Comparison of ENCODE assay signal across 25 mouse cellular contexts in the genomic region with DNA sequence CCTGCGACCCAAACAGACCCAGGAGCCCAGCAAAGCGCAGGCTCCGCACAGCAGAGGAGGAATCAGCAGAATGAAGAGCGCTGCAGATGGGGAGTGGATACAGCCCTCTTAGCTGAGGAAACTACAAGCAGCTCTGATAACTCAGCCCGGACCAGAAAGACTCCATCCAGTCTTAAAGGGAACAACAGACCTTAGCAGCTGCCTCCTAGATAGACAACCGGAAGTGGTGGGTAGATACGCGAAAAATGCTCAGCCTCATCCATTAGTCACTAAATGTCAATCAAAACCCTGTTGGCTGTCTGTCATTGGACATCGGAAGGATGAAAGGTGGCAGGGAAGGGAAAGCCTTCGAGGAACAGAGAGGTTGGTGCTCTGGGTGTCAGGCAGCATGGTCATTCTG. TPM values are rescaled to one million over a fixed set of nuclear protein-coding genes. Genes with fewer than 3 reads are reported as not detected.
"Had no signal": no experiment of that assay in that cellular context is flagged by ENCODE, and none has a peak within 500 bp of the region (broad histone marks: within the 10 kb centered on the region; RNA-seq: fewer than 3 reads in every experiment).

No protein-coding gene starts in this region.

- H3K9me3 ChIP-seq: heart, embryonic 10.5 days; heart, embryonic 12.5 days; hindbrain, embryonic 10.5 days; hindbrain, embryonic 12.5 days; kidney, embryonic 15.5 days; limb, embryonic 13.5 days; limb, embryonic 15.5 days had no signal

- H3K4me3 ChIP-seq: gastrocnemius, adult 2 months; heart, embryonic 10.5 days; heart, embryonic 12.5 days; hindbrain, embryonic 10.5 days; hindbrain, embryonic 12.5 days; kidney, embryonic 15.5 days; limb, embryonic 13.5 days; limb, embryonic 15.5 days had no signal

- H3K4me1 ChIP-seq: heart, embryonic 10.5 days; heart, embryonic 12.5 days; hindbrain, embryonic 10.5 days; hindbrain, embryonic 12.5 days; kidney, embryonic 15.5 days; limb, embryonic 13.5 days; limb, embryonic 15.5 days had no signal

- H3K36me3 ChIP-seq: heart, embryonic 10.5 days; heart, embryonic 12.5 days; hindbrain, embryonic 10.5 days; hindbrain, embryonic 12.5 days; kidney, embryonic 15.5 days; limb, embryonic 13.5 days; limb, embryonic 15.5 days had no signal

- H3K9ac ChIP-seq: heart, embryonic 12.5 days; hindbrain, embryonic 12.5 days; hindbrain, embryonic 14.5 days; kidney, embryonic 15.5 days; limb, embryonic 13.5 days; limb, embryonic 15.5 days had no signal

- H3K27ac ChIP-seq: gastrocnemius, adult 2 months; heart, embryonic 10.5 days; hindbrain, embryonic 10.5 days; hindbrain, embryonic 12.5 days; hindbrain, embryonic 14.5 days; kidney, embryonic 15.5 days; limb, embryonic 13.5 days; limb, embryonic 15.5 days had no signal

- ATAC-seq: hindbrain, embryonic 16.5 days; intestine, embryonic 16.5 days had no signal

- H3K4me2 ChIP-seq: heart, embryonic 12.5 days; hindbrain, embryonic 12.5 days; hindbrain, embryonic 14.5 days; kidney, embryonic 15.5 days; limb, embryonic 13.5 days; limb, embryonic 15.5 days had no signal

- DNase-seq: gastrocnemius, adult 2 months; gastrocnemius, postnatal 10 days; gastrocnemius, postnatal 25 days; heart, adult 18-20 months; heart, postnatal 10 days; heart, postnatal 4 days; kidney, adult 11 months; kidney, adult 2 months; kidney, adult 9 months; kidney, postnatal 10 days; kidney, postnatal 36 days; layer of hippocampus, adult 9-11 months; layer of hippocampus, postnatal 36 days; left cerebral cortex, postnatal 4 days had no signal

- H3K27me3 ChIP-seq: heart, embryonic 12.5 days; hindbrain, embryonic 12.5 days; kidney, embryonic 15.5 days; limb, embryonic 13.5 days; limb, embryonic 15.5 days had no signal

RNA-seq across cellular contexts. Expression of gene Gm20721, which starts 20.1 kb away (rescaled TPM):
- total RNA-seq: liver, adult 2 months had no signal
- polyA plus RNA-seq: kidney, adult 2 months had no signal
